ENCODE assay signal across 23 mouse cellular contexts in the genomic region with DNA sequence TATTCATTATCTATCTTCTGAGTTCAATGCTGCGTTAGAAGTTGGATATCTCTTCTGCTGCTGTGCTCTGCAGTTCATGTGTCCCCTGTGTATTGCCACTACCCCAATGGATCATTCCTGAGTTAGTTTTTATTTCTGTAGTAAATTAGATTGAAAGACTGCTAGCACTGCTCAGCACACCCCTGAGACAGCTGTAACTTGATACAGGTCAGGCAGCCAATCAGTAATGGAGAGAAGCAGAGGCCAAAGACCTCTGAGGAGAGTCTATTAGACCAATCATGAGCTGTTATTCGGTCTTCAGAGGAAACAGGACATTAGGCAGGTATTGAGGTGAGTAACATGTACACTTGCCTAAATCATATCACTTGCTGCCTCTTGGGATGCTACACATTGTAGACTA.
"Had no signal": no experiment of that assay in that cellular context is flagged by ENCODE, and none has a peak within 500 bp of the region (broad histone marks: within the 10 kb centered on the region; RNA-seq: fewer than 3 reads in every experiment).

No protein-coding gene starts in this region.

- H3K27me3 ChIP-seq: limb, embryonic 13.5 days; liver, embryonic 12.5 days; liver, embryonic 15.5 days; lung, embryonic 15.5 days; megakaryocyte, embryonic 14.5 days; neural tube, embryonic 12.5 days had no signal

- DNase-seq: kidney, adult 18-20 months; kidney, postnatal 36 days; liver; lung, adult 18-20 months; lung, postnatal 10 days; lung, postnatal 36 days; midbrain, embryonic 14.5 days; right cerebral cortex, adult 18-20 months; right cerebral cortex, postnatal 14 days; right cerebral cortex, postnatal 4 days; thymus, adult 2 months; thymus, postnatal 14 days; thymus, postnatal 4 days had no signal

- H3K36me3 ChIP-seq: limb, embryonic 10.5 days; limb, embryonic 13.5 days; liver, embryonic 12.5 days; liver, embryonic 15.5 days; lung, embryonic 15.5 days; neural tube, embryonic 12.5 days had no signal

- H3K9ac ChIP-seq: limb, embryonic 13.5 days; liver, embryonic 12.5 days; liver, embryonic 15.5 days; lung, embryonic 15.5 days; neural tube, embryonic 12.5 days had no signal

- H3K4me3 ChIP-seq: limb, embryonic 10.5 days; limb, embryonic 13.5 days; liver, embryonic 12.5 days; liver, embryonic 15.5 days; lung, embryonic 15.5 days; megakaryocyte, embryonic 14.5 days; neural tube, embryonic 12.5 days had no signal

- H3K4me2 ChIP-seq: limb, embryonic 13.5 days; liver, embryonic 12.5 days; liver, embryonic 15.5 days; lung, embryonic 15.5 days; midbrain, embryonic 11.5 days; neural tube, embryonic 12.5 days had no signal

- H3K9me3 ChIP-seq: limb, embryonic 10.5 days; limb, embryonic 13.5 days; liver, embryonic 12.5 days; liver, embryonic 15.5 days; lung, embryonic 15.5 days; megakaryocyte, embryonic 14.5 days; neural tube, embryonic 12.5 days had no signal

- ATAC-seq: intestine, embryonic 16.5 days; liver, embryonic 12.5 days had no signal

- H3K27ac ChIP-seq: limb, embryonic 10.5 days; limb, embryonic 13.5 days; liver, embryonic 12.5 days; liver, embryonic 15.5 days; lung, embryonic 15.5 days; neural tube, embryonic 12.5 days; stomach, postnatal 0 days had no signal

- H3K4me1 ChIP-seq: limb, embryonic 10.5 days; limb, embryonic 13.5 days; liver, embryonic 12.5 days; liver, embryonic 15.5 days; lung, embryonic 15.5 days; megakaryocyte, embryonic 14.5 days; neural tube, embryonic 12.5 days had no signal
